Mouse (Mus musculus): ENCODE measurements around the gene Galnt11.
"Not testable (repeated sequence)": the region's sequence is repeated elsewhere in the genome, so short reads cannot be mapped to it uniquely, and the experiment has no call there.

GRCm38 (mm10) chr5:25178543-25178942, 43.2 kb upstream of the Galnt11 start:
- TF ChIP-seq GATA1 (IDR thresholded peaks at IDR 0.05; ENCODE audit: borderline replicate concordance, low read length); FLI1 (IDR thresholded peaks at IDR 0.05; ENCODE audit: low read length): not testable (repeated sequence)

Data from megakaryocyte, embryonic 14.5 days (primary cell).